Mouse (Mus musculus): ENCODE results near the gene Gm14147.
"Not testable (repeated sequence)": the region's sequence is repeated elsewhere in the genome, so short reads cannot be mapped to it uniquely, and the experiment has no call there.

The Gm14147 gene

DNA sequence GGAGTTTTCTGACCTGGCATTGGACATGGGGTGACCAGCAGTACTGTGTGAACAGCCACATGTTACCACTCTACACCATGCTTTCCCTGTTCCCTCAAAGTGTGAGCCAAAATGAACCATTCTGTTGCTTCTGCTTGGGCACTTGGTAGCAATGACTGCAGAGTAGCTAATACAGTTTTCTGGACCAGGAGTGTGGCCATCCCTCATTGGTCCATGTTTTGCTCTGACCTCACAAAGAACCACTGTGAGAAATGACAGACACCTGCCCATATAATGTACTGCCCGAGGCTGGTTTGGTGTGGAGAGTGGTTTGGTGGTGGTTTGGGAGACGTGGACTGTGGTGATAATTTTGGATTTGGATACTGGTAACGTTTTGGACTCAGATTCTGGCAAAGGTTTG, at the start of gene Gm14147:
Gene Gm14147 (plus strand): TSS at position 301 of the 400 bp plus-strand sequence.
- DNase-seq = not testable (repeated sequence)

DNA sequence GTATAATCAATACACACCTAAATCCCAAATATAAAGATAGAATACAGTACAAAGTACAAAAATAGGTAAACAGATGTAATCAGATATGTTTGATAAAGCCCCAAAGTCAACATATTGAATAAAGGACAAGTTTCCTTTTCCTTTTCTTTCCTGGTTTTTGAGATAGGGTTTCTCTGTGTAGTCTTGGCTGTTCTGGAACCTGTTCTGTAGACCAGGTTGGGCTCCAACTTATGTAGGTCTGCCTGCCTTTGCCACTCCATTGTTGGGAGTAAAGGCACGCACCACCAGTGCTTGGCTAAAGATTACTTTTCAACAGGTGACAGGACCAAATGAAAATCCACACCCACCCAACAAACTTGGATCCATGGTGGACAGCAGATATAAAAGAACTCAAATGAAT, 41.4 kb upstream of the Gm14147 start:
- no peak for DNase-seq

DNA sequence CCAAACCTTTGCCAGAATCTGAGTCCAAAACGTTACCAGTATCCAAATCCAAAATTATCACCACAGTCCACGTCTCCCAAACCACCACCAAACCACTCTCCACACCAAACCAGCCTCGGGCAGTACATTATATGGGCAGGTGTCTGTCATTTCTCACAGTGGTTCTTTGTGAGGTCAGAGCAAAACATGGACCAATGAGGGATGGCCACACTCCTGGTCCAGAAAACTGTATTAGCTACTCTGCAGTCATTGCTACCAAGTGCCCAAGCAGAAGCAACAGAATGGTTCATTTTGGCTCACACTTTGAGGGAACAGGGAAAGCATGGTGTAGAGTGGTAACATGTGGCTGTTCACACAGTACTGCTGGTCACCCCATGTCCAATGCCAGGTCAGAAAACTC, 5.8 kb upstream of the Gm14147 start, which contains the start of gene Gm14151:
Gene Gm14151 (minus strand): TSS at position 101 of the 400 bp plus-strand sequence.
- not testable (repeated sequence) for DNase-seq

Measured in cerebellum, postnatal 10 days (tissue).